Mouse (Mus musculus): ENCODE measurements around the gene Top2a. TPM values are rescaled to one million over a fixed set of nuclear protein-coding genes. Genes with fewer than 3 reads are reported as not detected.

The Top2a gene
- polyA plus RNA-seq, 1 experiment from 2014 or later, result 431 TPM

- no peak for ATAC-seq (ENCODE audit: low FRiP score)
- H3K4me1 ChIP-seq (ENCODE audit: control insufficient read depth, insufficient read depth, low read length), result no peaks in the 10 kb centered on the region
- H3K4me3 ChIP-seq (ENCODE audit: low read depth, low read length), result no peak overlapping the region
- DNase-seq (ENCODE audit: low spot score, missing footprints), result no peak
- no peak overlapping the region for H3K9ac ChIP-seq (ENCODE audit: low read length)
- H3K36me3 ChIP-seq (ENCODE audit: control insufficient read depth, insufficient read depth, low read length), result no peaks in the 10 kb centered on the region
- H3K9me3 ChIP-seq (ENCODE audit: control insufficient read depth, low read length), result no peaks in the 10 kb centered on the region
- H3K27me3 ChIP-seq (ENCODE audit: control insufficient read depth, insufficient read depth, low read length), result no peaks in the 10 kb centered on the region
- 78% methylated on average over 7 of the region's 7 CpGs for WGBS
- no peak overlapping the region for H3K4me2 ChIP-seq
- no peak overlapping the region for H3K27ac ChIP-seq (ENCODE audit: low read depth, low read length)
These were observed 38.7 kb upstream of the Top2a start for GRCm38 (mm10) chr11:99062661-99063060.

- 74% methylated on average over 3 of the region's 3 CpGs for WGBS
- Histone ChIP-seq H3K4me1 (ENCODE audit: control insufficient read depth, insufficient read depth, low read length) (peaks cover 8% of the 10 kb centered on the region), H3K9me3 (ENCODE audit: control insufficient read depth, low read length) (no peaks in the 10 kb centered on the region), H3K27ac (ENCODE audit: low read depth, low read length) (no peak overlapping the region), H3K9ac (ENCODE audit: low read length) (no peak overlapping the region), H3K27me3 (ENCODE audit: control insufficient read depth, insufficient read depth, low read length) (no peaks in the 10 kb centered on the region), H3K4me3 (ENCODE audit: low read depth, low read length) (no peak overlapping the region), H3K36me3 (ENCODE audit: control insufficient read depth, insufficient read depth, low read length) (no peaks in the 10 kb centered on the region), H3K4me2 (no peak overlapping the region)
- ATAC-seq (ENCODE audit: low FRiP score) (no peak), DNase-seq (ENCODE audit: low spot score, missing footprints) (no peak)
These were observed 36.4 kb upstream of the Top2a start for GRCm38 (mm10) chr11:99060435-99060834.

DNA sequence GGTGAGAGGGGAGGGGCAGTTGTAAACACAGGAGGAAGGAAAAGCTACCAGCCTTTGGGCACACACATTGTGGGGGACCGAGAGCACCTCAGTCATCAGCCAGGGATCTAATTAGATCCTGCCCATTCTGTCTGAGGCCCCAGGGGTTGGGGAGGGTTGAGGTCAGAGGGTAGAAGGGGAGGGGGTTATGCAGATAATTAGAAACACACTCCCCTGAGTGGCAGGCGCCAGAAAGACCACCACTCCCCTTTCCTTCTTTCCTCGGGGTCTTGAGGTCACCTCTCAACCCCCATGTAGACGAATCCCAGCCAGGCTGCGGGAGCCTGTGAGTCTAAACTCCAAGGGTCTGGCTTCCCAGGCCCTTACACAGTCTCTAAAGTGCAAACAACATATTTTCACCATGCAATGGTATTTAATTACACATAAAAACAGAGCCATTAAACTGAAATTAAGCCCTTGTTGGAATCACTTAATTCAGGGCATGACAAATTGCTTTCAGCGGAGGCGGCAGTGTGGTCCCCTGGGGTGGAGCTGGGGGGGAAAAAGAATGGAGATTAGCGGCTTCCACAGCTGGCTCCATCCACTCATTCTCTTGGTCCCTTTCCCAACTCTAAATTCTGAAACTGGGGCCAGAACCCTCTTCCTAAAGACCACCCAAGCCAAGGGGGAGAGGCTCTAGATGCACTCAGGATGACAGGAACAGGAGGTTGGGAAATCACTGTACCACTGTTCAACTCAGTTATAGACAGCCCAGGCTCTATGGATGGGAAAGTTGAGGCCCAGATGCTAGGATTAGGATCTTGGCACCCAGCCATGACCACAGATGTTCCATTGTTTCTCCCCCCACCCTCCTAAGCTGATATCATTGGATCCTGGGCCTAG is 31.8 kb upstream of the Top2a start:
- WGBS, result 8% methylated on average over 8 of the region's 8 CpGs
- peaks cover 3% of the 10 kb centered on the region; the same call in 1 of the 2 replicates for H3K36me3 ChIP-seq (ENCODE audit: control insufficient read depth, insufficient read depth, low read length)
- no peak; the same call in 1 of the 2 replicates for ATAC-seq (ENCODE audit: low FRiP score)
- no peak overlapping the region for H3K9ac ChIP-seq (ENCODE audit: low read length)
- H3K4me2 ChIP-seq, result no peak overlapping the region
- H3K4me3 ChIP-seq (ENCODE audit: low read depth, low read length), result no peak overlapping the region
- peak; percentile 89 for DNase-seq (ENCODE audit: low spot score, missing footprints)
- H3K27me3 ChIP-seq (ENCODE audit: control insufficient read depth, insufficient read depth, low read length), result no peaks in the 10 kb centered on the region
- peaks cover 12% of the 10 kb centered on the region for H3K4me1 ChIP-seq (ENCODE audit: control insufficient read depth, insufficient read depth, low read length)
- no peaks in the 10 kb centered on the region for H3K9me3 ChIP-seq (ENCODE audit: control insufficient read depth, low read length)
- H3K27ac ChIP-seq (ENCODE audit: low read depth, low read length), result no peak overlapping the region; the same call in 1 of the 2 replicates

- no peak overlapping the region for H3K4me2 ChIP-seq
- H3K9ac ChIP-seq (ENCODE audit: low read length), result no peak overlapping the region
- no peak overlapping the region; the same call in 1 of the 2 replicates for H3K27ac ChIP-seq (ENCODE audit: low read depth, low read length)
- H3K4me1 ChIP-seq (ENCODE audit: control insufficient read depth, insufficient read depth, low read length), result peaks cover 12% of the 10 kb centered on the region
- 55% methylated on average over 4 of the region's 4 CpGs for WGBS
- H3K27me3 ChIP-seq (ENCODE audit: control insufficient read depth, insufficient read depth, low read length), result no peaks in the 10 kb centered on the region
- DNase-seq (ENCODE audit: low spot score, missing footprints) (no peak), ATAC-seq (ENCODE audit: low FRiP score) (no peak)
- no peaks in the 10 kb centered on the region for H3K9me3 ChIP-seq (ENCODE audit: control insufficient read depth, low read length)
- H3K4me3 ChIP-seq (ENCODE audit: low read depth, low read length), result no peak overlapping the region
- peaks cover 3% of the 10 kb centered on the region; the same call in 1 of the 2 replicates for H3K36me3 ChIP-seq (ENCODE audit: control insufficient read depth, insufficient read depth, low read length)
These were observed 31.2 kb upstream of the Top2a start for GRCm38 (mm10) chr11:99055143-99055542.

DNA sequence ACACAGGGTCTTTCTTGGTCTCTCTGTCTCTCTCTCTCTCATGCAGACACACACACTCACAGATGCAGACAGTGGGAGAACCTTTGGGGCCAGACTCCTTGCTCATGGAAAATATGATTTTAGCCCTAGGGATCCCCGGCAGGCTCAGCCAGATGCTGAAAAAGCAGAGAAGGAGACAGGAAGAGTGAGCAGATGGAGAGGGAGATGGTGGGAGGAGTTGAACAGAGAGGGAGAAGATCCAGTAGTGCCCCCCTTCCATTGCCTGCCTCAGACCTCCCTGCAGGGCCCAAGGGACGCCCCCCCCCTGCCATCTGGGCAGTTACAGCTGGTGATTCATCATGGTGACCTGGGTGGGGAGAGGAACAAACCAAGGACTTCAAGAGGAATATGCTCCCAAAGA is 23.7 kb upstream of the Top2a start:
- no peak overlapping the region for H3K9ac ChIP-seq (ENCODE audit: low read length)

DNA sequence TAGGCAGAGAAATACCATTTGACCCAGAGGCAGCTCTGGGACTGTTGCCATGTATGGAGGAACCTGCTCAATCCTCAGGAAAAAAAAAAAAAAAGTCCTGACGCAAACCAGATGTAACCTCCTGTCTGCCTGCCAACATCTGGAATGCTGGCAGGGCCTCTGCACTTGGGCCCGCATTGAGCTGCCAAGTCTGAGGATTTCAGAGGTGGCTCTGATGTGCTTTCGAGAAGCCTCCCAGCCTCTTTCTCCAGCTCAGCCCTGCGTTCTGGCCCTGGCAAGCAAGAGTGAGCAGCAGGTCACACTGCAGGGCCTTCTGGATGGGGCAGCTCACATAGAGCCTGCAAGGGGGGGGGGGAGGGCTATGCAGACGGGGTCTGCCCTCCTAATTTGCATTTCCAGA is 23.1 kb upstream of the Top2a start:
- H3K4me1 ChIP-seq (ENCODE audit: control insufficient read depth, insufficient read depth, low read length), result peaks cover 3% of the 10 kb centered on the region
- ATAC-seq (ENCODE audit: low FRiP score), result no peak
- H3K9me3 ChIP-seq (ENCODE audit: control insufficient read depth, low read length), result no peaks in the 10 kb centered on the region
- no peak overlapping the region for H3K27ac ChIP-seq (ENCODE audit: low read depth, low read length)
- no peak overlapping the region for H3K4me2 ChIP-seq
- no peak overlapping the region for H3K9ac ChIP-seq (ENCODE audit: low read length)
- H3K4me3 ChIP-seq (ENCODE audit: low read depth, low read length), result no peak overlapping the region
- WGBS, result 65% methylated on average over 5 of the region's 5 CpGs
- DNase-seq (ENCODE audit: low spot score, missing footprints), result no peak
- H3K36me3 ChIP-seq (ENCODE audit: control insufficient read depth, insufficient read depth, low read length), result peaks cover 8% of the 10 kb centered on the region
- H3K27me3 ChIP-seq (ENCODE audit: control insufficient read depth, insufficient read depth, low read length), result no peaks in the 10 kb centered on the region

More for the DNA sequence above, 23.7 kb upstream of the Top2a start:
- Histone ChIP-seq H3K4me2 (no peak overlapping the region), H3K27ac (ENCODE audit: low read depth, low read length) (no peak overlapping the region), H3K9me3 (ENCODE audit: control insufficient read depth, low read length) (no peaks in the 10 kb centered on the region), H3K4me3 (ENCODE audit: low read depth, low read length) (no peak overlapping the region), H3K36me3 (ENCODE audit: control insufficient read depth, insufficient read depth, low read length) (peaks cover 8% of the 10 kb centered on the region), H3K4me1 (ENCODE audit: control insufficient read depth, insufficient read depth, low read length) (peaks cover 3% of the 10 kb centered on the region), H3K27me3 (ENCODE audit: control insufficient read depth, insufficient read depth, low read length) (no peaks in the 10 kb centered on the region)
- WGBS, result 78% methylated on average over 1 of the region's 2 CpGs
- ATAC-seq (ENCODE audit: low FRiP score) (no peak), DNase-seq (ENCODE audit: low spot score, missing footprints) (no peak)

DNA sequence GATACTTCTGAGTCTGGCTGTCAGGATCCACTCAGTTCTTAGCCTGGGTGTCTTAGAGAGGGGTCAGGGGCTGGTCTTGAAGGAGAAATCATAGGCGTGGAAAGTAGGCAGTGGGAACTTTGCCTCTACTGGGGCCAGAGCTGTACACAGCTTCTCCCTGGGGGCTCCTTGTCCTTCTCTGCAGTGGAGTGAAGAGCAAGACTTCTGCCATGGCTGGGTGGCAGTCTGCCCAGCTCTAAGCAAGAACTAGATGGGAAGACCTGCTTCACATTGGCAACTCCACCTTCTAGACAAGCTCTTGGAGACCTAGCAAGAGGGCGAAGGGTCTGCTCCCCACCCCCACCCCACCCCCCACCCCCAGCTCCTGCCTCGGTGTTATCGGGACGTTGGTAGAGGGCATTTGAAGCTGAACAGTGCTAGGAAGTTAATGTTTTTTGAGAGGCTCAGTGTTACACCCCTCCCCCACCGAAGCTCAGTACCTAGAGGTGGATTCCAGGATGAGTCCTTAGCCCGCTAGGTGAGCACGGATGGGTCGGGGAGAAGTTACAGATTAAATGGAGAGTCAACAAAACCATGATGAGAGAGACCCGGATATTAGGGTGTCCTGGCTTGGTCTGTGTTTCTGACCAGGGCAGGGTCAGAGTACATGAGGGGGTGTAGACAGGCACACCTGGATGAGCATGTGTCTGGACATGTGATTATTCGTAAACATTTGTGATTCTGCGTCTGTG is 21.3 kb upstream of the Top2a start:
- H3K27me3 ChIP-seq (ENCODE audit: control insufficient read depth, insufficient read depth, low read length), result no peaks in the 10 kb centered on the region
- no peak for DNase-seq (ENCODE audit: low spot score, missing footprints)
- no peak for ATAC-seq (ENCODE audit: low FRiP score)
- H3K4me1 ChIP-seq (ENCODE audit: control insufficient read depth, insufficient read depth, low read length), result peaks cover 19% of the 10 kb centered on the region
- H3K9ac ChIP-seq (ENCODE audit: low read length), result no peak overlapping the region
- no peak overlapping the region for H3K4me2 ChIP-seq
- no peaks in the 10 kb centered on the region for H3K9me3 ChIP-seq (ENCODE audit: control insufficient read depth, low read length)
- WGBS, result 92% methylated on average over 12 of the region's 12 CpGs
- peaks cover 5% of the 10 kb centered on the region for H3K36me3 ChIP-seq (ENCODE audit: control insufficient read depth, insufficient read depth, low read length)
- H3K4me3 ChIP-seq (ENCODE audit: low read depth, low read length), result no peak overlapping the region
- H3K27ac ChIP-seq (ENCODE audit: low read depth, low read length), result no peak overlapping the region

DNA sequence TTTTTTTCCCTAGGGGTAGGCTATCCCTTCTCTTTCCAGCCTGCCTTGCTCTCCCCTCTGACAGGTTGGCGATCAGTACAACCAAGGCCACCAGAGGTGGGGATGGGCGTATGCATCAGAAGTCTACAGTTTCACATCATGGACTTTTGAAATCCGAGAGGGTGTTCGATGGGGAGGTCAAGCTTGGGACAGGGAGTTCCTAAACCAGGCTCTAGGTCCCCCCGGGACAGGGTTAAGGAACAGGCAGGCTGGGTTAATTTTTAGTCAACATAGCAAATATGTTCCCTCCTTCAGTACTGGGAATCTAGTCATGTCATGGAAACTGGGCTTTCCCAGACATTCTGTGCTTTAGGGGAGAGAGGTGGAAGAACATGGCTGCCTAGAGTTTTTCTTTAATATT is 20.3 kb upstream of the Top2a start:
- WGBS, result 88% methylated on average over 5 of the region's 5 CpGs

DNA sequence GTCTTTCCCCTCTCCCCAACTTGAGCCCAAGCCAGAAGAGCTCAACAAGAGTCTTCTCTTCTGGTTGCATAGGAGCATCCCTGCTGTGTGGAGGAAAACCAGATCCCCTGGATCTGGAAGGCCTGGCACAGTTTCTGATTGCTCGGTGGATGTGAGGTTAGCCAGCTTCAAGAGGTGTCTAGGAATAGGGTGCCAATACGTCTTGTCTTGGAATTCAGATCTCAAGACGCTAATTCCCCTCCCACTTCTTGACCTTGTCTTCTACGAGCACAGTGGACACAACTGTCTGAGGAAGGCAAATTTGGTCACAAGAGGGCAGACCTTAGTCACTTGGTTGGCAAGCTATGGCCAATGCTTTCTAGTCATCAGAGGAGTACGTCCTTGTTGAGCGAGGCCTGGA is 19.6 kb upstream of the Top2a start:
- 88% methylated on average over 6 of the region's 6 CpGs for WGBS
- Histone ChIP-seq H3K9me3 (ENCODE audit: control insufficient read depth, low read length) (no peaks in the 10 kb centered on the region), H3K36me3 (ENCODE audit: control insufficient read depth, insufficient read depth, low read length) (no peaks in the 10 kb centered on the region; the same call in 1 of the 2 replicates), H3K4me3 (ENCODE audit: low read depth, low read length) (no peak overlapping the region), H3K27me3 (ENCODE audit: control insufficient read depth, insufficient read depth, low read length) (no peaks in the 10 kb centered on the region), H3K4me1 (ENCODE audit: control insufficient read depth, insufficient read depth, low read length) (peaks cover 20% of the 10 kb centered on the region), H3K9ac (ENCODE audit: low read length) (no peak overlapping the region), H3K4me2 (no peak overlapping the region), H3K27ac (ENCODE audit: low read depth, low read length) (no peak overlapping the region)
- DNase-seq (ENCODE audit: low spot score, missing footprints), result no peak
- no peak for ATAC-seq (ENCODE audit: low FRiP score)

More for the DNA sequence above, 20.3 kb upstream of the Top2a start:
- Histone ChIP-seq H3K4me3 (ENCODE audit: low read depth, low read length) (no peak overlapping the region), H3K4me2 (no peak overlapping the region), H3K36me3 (ENCODE audit: control insufficient read depth, insufficient read depth, low read length) (no peaks in the 10 kb centered on the region; the same call in 1 of the 2 replicates), H3K9me3 (ENCODE audit: control insufficient read depth, low read length) (no peaks in the 10 kb centered on the region), H3K27me3 (ENCODE audit: control insufficient read depth, insufficient read depth, low read length) (no peaks in the 10 kb centered on the region), H3K27ac (ENCODE audit: low read depth, low read length) (no peak overlapping the region), H3K4me1 (ENCODE audit: control insufficient read depth, insufficient read depth, low read length) (peaks cover 20% of the 10 kb centered on the region), H3K9ac (ENCODE audit: low read length) (no peak overlapping the region)
- no peak for ATAC-seq (ENCODE audit: low FRiP score)
- no peak for DNase-seq (ENCODE audit: low spot score, missing footprints)

Measured in midbrain, embryonic 11.5 days (tissue).